Mouse (Mus musculus) hindbrain, embryonic 12.5 days (tissue): Measurements from ENCODE around the gene Eif6. TPM values are rescaled to one million over a fixed set of nuclear protein-coding genes. Genes with fewer than 3 reads are reported as not detected.
"Not testable (repeated sequence)": the region's sequence is repeated elsewhere in the genome, so short reads cannot be mapped to it uniquely, and the experiment has no call there.

Experiments used
- ATAC-seq: fragments of 200-750 bp; cut with Nextera tagmentation; 2 replicates; pipeline ENCODE4 v1.8.0; 2017; ENCODE audit warnings: moderate TSS enrichment; ENCODE audit not compliant: low FRiP score
- H3K27ac ChIP-seq: fragments of 300-500 bp; sonication (generic); 2 replicates; pipeline ENCODE4 v1.5.1; 2016; ENCODE audit warnings: mild to moderate bottlenecking
- H3K27me3 ChIP-seq: fragments of 300-500 bp; sonication (generic); 2 replicates; pipeline ENCODE4 v1.6.1; 2016; ENCODE audit warnings: mild to moderate bottlenecking
- H3K36me3 ChIP-seq: fragments of 300-500 bp; sonication (generic); 2 replicates; pipeline ENCODE4 v1.6.1; 2016; ENCODE audit warnings: mild to moderate bottlenecking
- H3K4me1 ChIP-seq: fragments of 300-500 bp; sonication (generic); 2 replicates; pipeline ENCODE4 v1.6.1; 2016
- H3K4me2 ChIP-seq: fragments of 300-500 bp; sonication (generic); replicated peaks from 2 replicates; pipeline ENCODE4 v1.6.1; 2016; ENCODE audit warnings: mild to moderate bottlenecking
- H3K4me3 ChIP-seq: fragments of 300-500 bp; sonication (generic); 2 replicates; pipeline ENCODE4 v1.5.1; 2016; ENCODE audit warnings: mild to moderate bottlenecking
- H3K9ac ChIP-seq: fragments of 300-500 bp; sonication (generic); 2 replicates; pipeline ENCODE4 v1.6.1; 2016; ENCODE audit warnings: mild to moderate bottlenecking, moderate library complexity
- H3K9me3 ChIP-seq: fragments of 300-500 bp; sonication (generic); replicated peaks from 2 replicates; pipeline ENCODE4 v1.6.1; 2016; ENCODE audit warnings: mild to moderate bottlenecking
- WGBS: fragments of 180-500 bp; shearing (Covaris S2); methylation state at CpG from one replicate; pipeline ENCODE4 v1.1.7; 2016; 5-methylcytosine and 5-hydroxymethylcytosine counted together
- polyA plus RNA-seq: library from polyadenylated mRNA; unstranded; fragments of >200 nt; fragmentation: Nextera tagmentation; extraction: Ambion mirVana; gene quantifications from 2 replicates; pipeline ENCODE4 v1.2.1, GENCODE M21; 2016

Eif6 gene
- polyA plus RNA-seq, 1 experiment from 2014 or later: 151 TPM

- Histone ChIP-seq H3K9ac (no peak overlapping the region), H3K27ac (no peak overlapping the region), H3K4me1 (no peaks in the 10 kb centered on the region), H3K4me2 (no peak overlapping the region), H3K36me3 (peaks cover 58% of the 10 kb centered on the region), H3K9me3 (no peaks in the 10 kb centered on the region), H3K27me3 (no peaks in the 10 kb centered on the region), H3K4me3 (no peak overlapping the region)
- WGBS: 73% methylated on average over 7 of the region's 7 CpGs
- no peak for ATAC-seq
These were observed 22.7 kb upstream of the Eif6 start for GRCm38 (mm10) chr2:155849464-155849863.

GRCm38 (mm10) chr2:155848291-155848690 is 21.6 kb upstream of the Eif6 start:
- Histone ChIP-seq H3K27ac (no peak overlapping the region), H3K9ac (no peak overlapping the region), H3K4me3 (no peak overlapping the region), H3K4me1 (no peaks in the 10 kb centered on the region), H3K36me3 (peaks cover 55% of the 10 kb centered on the region), H3K27me3 (no peaks in the 10 kb centered on the region), H3K4me2 (no peak overlapping the region), H3K9me3 (no peaks in the 10 kb centered on the region)
- ATAC-seq: 0 out of 2 replicates have a peak, but pooled peaks have one; percentile 29
- 37% methylated on average over 6 of the region's 6 CpGs for WGBS

- Histone ChIP-seq H3K9me3 (no peaks in the 10 kb centered on the region), H3K36me3 (peaks cover 46% of the 10 kb centered on the region), H3K4me3 (no peak overlapping the region), H3K27ac (no peak overlapping the region), H3K27me3 (no peaks in the 10 kb centered on the region), H3K4me1 (no peaks in the 10 kb centered on the region), H3K9ac (no peak overlapping the region), H3K4me2 (no peak overlapping the region)
- WGBS: 86% methylated on average over 8 of the region's 8 CpGs
- ATAC-seq: no peak
These were observed 20.2 kb upstream of the Eif6 start for GRCm38 (mm10) chr2:155846930-155847329.

GRCm38 (mm10) chr2:155838961-155839360 is 12.2 kb upstream of the Eif6 start:
- Histone ChIP-seq H3K4me2 (no peak overlapping the region), H3K9ac (no peak overlapping the region), H3K4me3 (no peak overlapping the region), H3K4me1 (no peaks in the 10 kb centered on the region), H3K36me3 (no peaks in the 10 kb centered on the region), H3K27me3 (no peaks in the 10 kb centered on the region), H3K27ac (no peak overlapping the region), H3K9me3 (no peaks in the 10 kb centered on the region)
- ATAC-seq: no peak
- 85% methylated on average over 4 of the region's 4 CpGs for WGBS

- 0 out of 2 replicates have a peak, but pooled peaks cover 2% of the 10 kb centered on the region for H3K27me3 ChIP-seq
- H3K4me3 ChIP-seq: no peak overlapping the region
- no peak overlapping the region for H3K4me2 ChIP-seq
- no peak for ATAC-seq
- H3K4me1 ChIP-seq: no peaks in the 10 kb centered on the region
- no peak overlapping the region for H3K27ac ChIP-seq
- WGBS: 79% methylated on average over 3 of the region's 3 CpGs
- no peak overlapping the region for H3K9ac ChIP-seq
- H3K9me3 ChIP-seq: no peaks in the 10 kb centered on the region
- H3K36me3 ChIP-seq: no peaks in the 10 kb centered on the region
These were observed 11.2 kb upstream of the Eif6 start for GRCm38 (mm10) chr2:155837961-155838360.

GRCm38 (mm10) chr2:155834732-155835131 is 8.0 kb upstream of the Eif6 start, which contains the start of gene Fam83c:
TSS of gene Fam83c (minus strand) at chr2:155834854.
- no peaks in the 10 kb centered on the region for H3K36me3 ChIP-seq
- no peak within 1 kb of the TSS for H3K27ac ChIP-seq
- no peak for ATAC-seq
- H3K4me3 ChIP-seq: no peak within 1 kb of the TSS
- WGBS: 72% methylated on average over 9 of the region's 9 CpGs
- H3K9ac ChIP-seq: no peak within 1 kb of the TSS
- no peaks in the 10 kb centered on the region for H3K9me3 ChIP-seq
- no peaks in the 10 kb centered on the region for H3K4me1 ChIP-seq
- 0 out of 2 replicates have a peak, but pooled peaks cover 2% of the 10 kb centered on the region for H3K27me3 ChIP-seq
- H3K4me2 ChIP-seq: no peak within 1 kb of the TSS

GRCm38 (mm10) chr2:155832087-155832486 is 5.4 kb upstream of the Eif6 start:
- not testable (repeated sequence) for ATAC-seq, H3K4me3 ChIP-seq, H3K9me3 ChIP-seq, H3K27me3 ChIP-seq, H3K4me1 ChIP-seq, H3K36me3 ChIP-seq, H3K9ac ChIP-seq, H3K4me2 ChIP-seq, H3K27ac ChIP-seq
- WGBS: 63% methylated on average over 1 of the region's 1 CpGs

- WGBS: 57% methylated on average over 9 of the region's 9 CpGs
- Histone ChIP-seq H3K4me1 (peaks cover 10% of the 10 kb centered on the region), H3K4me3 (no peak overlapping the region), H3K4me2 (no peak overlapping the region), H3K27me3 (0 out of 2 replicates have a peak, but pooled peaks cover 2% of the 10 kb centered on the region), H3K9ac (no peak overlapping the region), H3K36me3 (no peaks in the 10 kb centered on the region), H3K27ac (no peak overlapping the region), H3K9me3 (no peaks in the 10 kb centered on the region)
- no peak for ATAC-seq
These were observed 4.6 kb upstream of the Eif6 start for GRCm38 (mm10) chr2:155831302-155831701.

- no peaks in the 10 kb centered on the region for H3K36me3 ChIP-seq
- no peak overlapping the region for H3K9ac ChIP-seq
- no peak overlapping the region for H3K4me2 ChIP-seq
- no peaks in the 10 kb centered on the region for H3K9me3 ChIP-seq
- H3K27me3 ChIP-seq: 0 out of 2 replicates have a peak, but pooled peaks cover 2% of the 10 kb centered on the region
- WGBS: 94% methylated on average over 8 of the region's 8 CpGs
- peaks cover 11% of the 10 kb centered on the region for H3K4me1 ChIP-seq
- no peak for ATAC-seq
- H3K4me3 ChIP-seq: no peak overlapping the region
- no peak overlapping the region for H3K27ac ChIP-seq
These were observed 4.1 kb upstream of the Eif6 start for GRCm38 (mm10) chr2:155830841-155831240.

- H3K36me3 ChIP-seq: peaks cover 26% of the 10 kb centered on the region
- peak overlapping the region; percentile 60 for H3K27ac ChIP-seq
- H3K27me3 ChIP-seq: no peaks in the 10 kb centered on the region
- 2% methylated on average over 52 of the region's 52 CpGs for WGBS
- H3K4me1 ChIP-seq: peaks cover 19% of the 10 kb centered on the region
- no peaks in the 10 kb centered on the region for H3K9me3 ChIP-seq
- peak overlapping the region; percentile 94 for H3K4me2 ChIP-seq
- peak overlapping the region; percentile 76 for H3K9ac ChIP-seq
- H3K4me3 ChIP-seq: peak overlapping the region; percentile 67
- no peak for ATAC-seq
These were observed 658 bp downstream of the Eif6 start for GRCm38 (mm10) chr2:155825904-155826629.

- H3K9ac ChIP-seq: no peak overlapping the region
- no peak overlapping the region for H3K27ac ChIP-seq
- H3K4me3 ChIP-seq: no peak overlapping the region
- H3K4me2 ChIP-seq: no peak overlapping the region
- no peaks in the 10 kb centered on the region for H3K9me3 ChIP-seq
- peaks cover 30% of the 10 kb centered on the region for H3K4me1 ChIP-seq
- H3K27me3 ChIP-seq: no peaks in the 10 kb centered on the region
- 94% methylated on average over 8 of the region's 8 CpGs for WGBS
- no peak for ATAC-seq
- H3K36me3 ChIP-seq: peaks cover 35% of the 10 kb centered on the region
These were observed 3.0 kb downstream of the Eif6 start for GRCm38 (mm10) chr2:155823722-155824121.

- ATAC-seq: no peak
- peaks cover 44% of the 10 kb centered on the region for H3K36me3 ChIP-seq
These were observed 5.9 kb downstream of the Eif6 start for GRCm38 (mm10) chr2:155820779-155821178.

More at GRCm38 (mm10) chr2:155820779-155821178, 5.9 kb downstream of the Eif6 start:
- H3K4me3 ChIP-seq: no peak overlapping the region
- peaks cover 3% of the 10 kb centered on the region; the same call in 1 of the 2 replicates for H3K27me3 ChIP-seq
- no peak overlapping the region for H3K4me2 ChIP-seq
- H3K4me1 ChIP-seq: peaks cover 29% of the 10 kb centered on the region
- no peak overlapping the region for H3K9ac ChIP-seq
- no peak overlapping the region for H3K27ac ChIP-seq
- no peaks in the 10 kb centered on the region for H3K9me3 ChIP-seq
- 93% methylated on average over 5 of the region's 5 CpGs for WGBS
